Mouse (Mus musculus) heart, embryonic 14.5 days (tissue): ENCODE data around the gene Sumo1. TPM values are rescaled to one million over a fixed set of nuclear protein-coding genes. Genes with fewer than 3 reads are reported as not detected.

Experiments used
- ATAC-seq: fragments of 200-750 bp; cut with Nextera tagmentation; 2 replicates; pipeline ENCODE4 v1.8.0; 2017; ENCODE audit warnings: low read depth, moderate TSS enrichment; ENCODE audit not compliant: insufficient number of reproducible peaks, insufficient read depth, low FRiP score
- H3K27ac ChIP-seq, 2 experiments: fragments of 200-500 bp in 1 of 2; fragments of 300-500 bp in 1 of 2; sonication (generic) in 1 of 2; replicated peaks in 1 of 2; 2 replicates each; pipeline ENCODE4 v1.5.1; 2012 to 2014; ENCODE audit warnings: low read depth in 2 of 2, low read length in 2 of 2, control low read depth in 1 of 2, mild to moderate bottlenecking in 1 of 2, mixed read lengths in 1 of 2; ENCODE audit not compliant: control insufficient read depth in 1 of 2, insufficient read depth in 1 of 2
- H3K27me3 ChIP-seq: fragments of 300-500 bp; sonication (generic); 2 replicates; pipeline ENCODE4 v1.6.1; 2014; ENCODE audit warnings: mild to moderate bottlenecking, low read length, control low read depth; ENCODE audit not compliant: control insufficient read depth, insufficient read depth
- H3K36me3 ChIP-seq: fragments of 300-500 bp; sonication (generic); 2 replicates; pipeline ENCODE4 v1.6.1; 2014; ENCODE audit warnings: mild to moderate bottlenecking, control low read depth, low read length, mixed read lengths; ENCODE audit not compliant: control insufficient read depth, insufficient read depth
- H3K4me1 ChIP-seq, 2 experiments: fragments of 200-500 bp in 1 of 2; fragments of 300-500 bp in 1 of 2; sonication (generic) in 1 of 2; 2 replicates each; pipeline ENCODE4 v1.6.1; 2012 to 2014; ENCODE audit warnings: low read length in 2 of 2, control low read depth in 1 of 2, mixed read lengths in 1 of 2; ENCODE audit not compliant: control insufficient read depth in 2 of 2, insufficient read depth in 2 of 2
- H3K4me2 ChIP-seq: fragments of 300-500 bp; sonication (generic); 2 replicates; pipeline ENCODE4 v1.6.1; 2014; ENCODE audit warnings: mild to moderate bottlenecking, low read length
- H3K4me3 ChIP-seq, 2 experiments: fragments of 200-500 bp in 1 of 2; fragments of 300-500 bp in 1 of 2; sonication (generic) in 1 of 2; 2 replicates each; pipeline ENCODE4 v1.5.1; 2012 to 2014; ENCODE audit warnings: low read length in 2 of 2, mild to moderate bottlenecking in 2 of 2, control low read depth in 1 of 2, low read depth in 1 of 2, moderate library complexity in 1 of 2; ENCODE audit not compliant: control insufficient read depth in 1 of 2, insufficient read depth in 1 of 2
- H3K9ac ChIP-seq: fragments of 300-500 bp; sonication (generic); 2 replicates; pipeline ENCODE4 v1.6.1; 2014; ENCODE audit warnings: mild to moderate bottlenecking, low read length
- H3K9me3 ChIP-seq: fragments of 300-500 bp; sonication (generic); 2 replicates; pipeline ENCODE4 v1.6.1; 2016; ENCODE audit warnings: low read length, control low read depth; ENCODE audit not compliant: control insufficient read depth
- WGBS: fragments of 180-500 bp; shearing (Covaris S2); extraction: QIAGEN DNeasy Blood & Tissue Kit; methylation state at CpG from one replicate; pipeline ENCODE4 v1.1.7; 2014; 5-methylcytosine and 5-hydroxymethylcytosine counted together
- polyA plus RNA-seq: library from polyadenylated mRNA; unstranded; fragments of >200 nt; fragmentation: Nextera tagmentation; extraction: Ambion mirVana; gene quantifications from 2 replicates; pipeline ENCODE4 v1.2.1, GENCODE M21; 2014

The Sumo1 gene
- polyA plus RNA-seq, 1 experiment from 2014 or later = 246 TPM

DNA sequence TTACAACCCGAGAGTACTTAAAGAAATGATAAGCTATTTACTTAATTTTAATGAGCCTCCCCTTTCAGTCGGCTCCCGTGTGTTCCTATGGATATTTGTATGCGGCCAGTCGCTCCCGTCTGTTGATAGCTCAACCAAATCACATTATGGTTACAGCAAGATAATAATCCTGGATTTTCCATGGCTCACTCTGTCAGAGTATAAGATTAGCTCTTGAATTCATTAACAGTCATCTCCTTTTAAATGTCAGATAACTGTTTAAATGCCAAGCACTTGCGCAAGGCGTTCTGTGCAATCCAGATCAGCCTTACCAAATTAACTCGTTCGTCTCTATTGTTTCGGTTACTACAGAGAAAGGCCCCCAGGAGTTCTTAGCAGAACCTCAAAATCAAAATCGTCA, 77.8 kb downstream of the Sumo1 start:
- Histone ChIP-seq H3K4me3 (no peak overlapping the region), H3K9me3 (no peaks in the 10 kb centered on the region), H3K36me3 (no peaks in the 10 kb centered on the region), H3K9ac (no peak overlapping the region), H3K4me1 (peaks cover 2 to 11% of the 10 kb centered on the region in 2 experiments; a peak in 3 of 4 replicates), H3K27me3 (peaks cover 52% of the 10 kb centered on the region), H3K27ac (no peak overlapping the region), H3K4me2 (peak overlapping the region; percentile 52)
- WGBS = 22% methylated on average over 12 of the region's 12 CpGs
- ATAC-seq = no peak

- 0 out of 2 replicates have a peak overlapping the region, but pooled peaks have one; percentile 5 for H3K9ac ChIP-seq
- peaks cover 50% of the 10 kb centered on the region for H3K27me3 ChIP-seq
- no peak for ATAC-seq
- H3K9me3 ChIP-seq = no peaks in the 10 kb centered on the region
- no peak overlapping the region for H3K4me3 ChIP-seq
- H3K27ac ChIP-seq = no peak overlapping the region
- H3K36me3 ChIP-seq = no peaks in the 10 kb centered on the region
- H3K4me1 ChIP-seq = peaks cover 2 to 11% of the 10 kb centered on the region in 2 experiments; a peak in 3 of 4 replicates
- peak overlapping the region; percentile 52 for H3K4me2 ChIP-seq
- 9% methylated on average over 10 of the region's 10 CpGs for WGBS
Observed at GRCm38 (mm10) chr1:59592359-59592758, 78.3 kb downstream of the Sumo1 start.

GRCm38 (mm10) chr1:59589271-59589670, 81.4 kb downstream of the Sumo1 start:
- WGBS = 78% methylated on average over 1 of the region's 1 CpGs
- Histone ChIP-seq H3K27ac (no peak overlapping the region), H3K4me1 (peaks cover 2 to 11% of the 10 kb centered on the region in 2 experiments; a peak in 3 of 4 replicates), H3K4me3 (no peak overlapping the region), H3K9ac (no peak overlapping the region), H3K9me3 (no peaks in the 10 kb centered on the region), H3K4me2 (no peak overlapping the region), H3K36me3 (no peaks in the 10 kb centered on the region), H3K27me3 (peaks cover 42% of the 10 kb centered on the region)
- ATAC-seq = no peak

DNA sequence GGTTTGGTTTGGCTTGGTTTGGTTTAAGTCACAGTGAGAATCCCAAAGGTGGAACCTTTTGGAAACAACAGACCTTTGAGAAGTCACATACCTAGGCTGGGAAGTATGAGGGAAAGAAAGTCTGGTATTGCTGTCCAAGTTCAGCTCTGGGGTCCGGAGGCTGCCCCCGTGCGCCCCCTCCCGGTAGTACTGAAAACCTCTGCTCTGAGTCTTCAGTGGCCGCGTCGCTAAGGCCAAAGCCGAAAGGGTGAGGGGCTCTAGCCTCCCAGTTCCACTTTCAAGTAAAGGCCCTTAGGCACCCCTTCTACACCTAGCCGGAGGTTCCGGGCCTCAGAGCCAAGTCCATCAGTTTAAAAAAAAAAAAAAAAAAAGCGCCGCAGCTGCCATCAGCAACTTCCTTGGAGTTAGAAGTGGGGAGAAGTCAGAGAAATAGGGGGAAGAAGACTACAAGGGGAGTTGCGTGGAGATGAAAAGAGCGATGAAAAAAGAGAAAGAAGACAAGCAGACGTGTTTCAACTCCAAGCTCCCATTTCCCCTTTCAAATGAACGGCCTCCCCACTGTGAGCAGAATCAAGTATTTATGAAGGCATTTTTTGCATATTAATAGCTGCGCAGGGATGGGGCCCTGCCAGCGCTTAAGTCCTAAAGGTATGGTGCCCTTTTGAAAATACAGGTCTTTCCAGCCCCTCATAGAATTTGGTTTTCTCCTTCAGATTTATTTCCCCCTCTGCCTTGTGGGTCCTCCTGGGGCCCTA, 85.8 kb downstream of the Sumo1 start:
- Histone ChIP-seq H3K36me3 (no peaks in the 10 kb centered on the region), H3K27me3 (peaks cover 20% of the 10 kb centered on the region), H3K4me2 (peak overlapping the region; percentile 51), H3K27ac (no peak overlapping the region), H3K9ac (no peak overlapping the region), H3K4me3 (0 out of 4 replicates have a peak overlapping the region, but pooled peaks of 1 of the 2 experiments have one; percentile 6), H3K9me3 (no peaks in the 10 kb centered on the region), H3K4me1 (peaks cover 5 to 8% of the 10 kb centered on the region in 2 experiments; a peak in 3 of 4 replicates)
- no peak for ATAC-seq
- WGBS = 14% methylated on average over 17 of the region's 18 CpGs

- H3K27ac ChIP-seq = no peak overlapping the region
- H3K4me3 ChIP-seq = no peak overlapping the region
- ATAC-seq = no peak
- H3K9ac ChIP-seq = no peak overlapping the region
- H3K4me1 ChIP-seq = peaks cover 12 to 15% of the 10 kb centered on the region in 2 experiments
- H3K9me3 ChIP-seq = no peaks in the 10 kb centered on the region
- peaks cover 11% of the 10 kb centered on the region for H3K27me3 ChIP-seq
- H3K36me3 ChIP-seq = no peaks in the 10 kb centered on the region
- no peak overlapping the region for H3K4me2 ChIP-seq
- WGBS = 84% methylated on average over 3 of the region's 3 CpGs
Observed at GRCm38 (mm10) chr1:59580880-59581279, 89.8 kb downstream of the Sumo1 start.

DNA sequence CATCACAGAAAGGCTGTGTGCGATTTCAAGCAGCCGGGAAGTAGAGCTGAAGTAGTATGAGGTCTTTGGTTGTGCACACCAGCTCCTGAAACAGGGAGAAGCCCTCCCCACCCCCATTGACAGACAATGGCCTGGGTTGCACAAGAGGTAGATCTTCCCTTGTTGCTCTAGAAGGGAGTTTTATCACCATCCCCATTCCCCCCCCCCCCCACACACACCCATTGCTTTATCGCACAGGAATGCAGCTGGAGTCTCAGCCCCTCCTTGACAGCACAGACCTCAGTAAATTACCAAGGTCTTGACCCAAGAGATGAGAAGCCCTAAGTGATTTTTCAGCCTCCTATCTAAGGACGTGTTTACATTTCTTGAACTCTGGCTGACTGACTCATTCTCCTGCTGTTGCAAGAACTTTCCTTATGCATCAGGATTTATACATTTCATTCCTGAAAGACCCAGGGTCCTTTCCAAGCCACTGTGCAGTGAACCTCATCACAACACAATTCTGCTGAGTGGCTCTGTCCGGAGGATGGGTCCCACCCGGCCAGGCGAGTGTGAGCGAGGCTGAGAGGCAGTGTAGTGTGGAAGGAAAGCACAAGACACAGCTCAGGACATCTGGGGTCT, 90.4 kb downstream of the Sumo1 start:
- H3K4me1 ChIP-seq = peaks cover 12 to 15% of the 10 kb centered on the region in 2 experiments
- no peak overlapping the region for H3K27ac ChIP-seq
- H3K4me2 ChIP-seq = peak overlapping the region; percentile 28
- 17% methylated on average over 8 of the region's 8 CpGs for WGBS
- H3K4me3 ChIP-seq = no peak overlapping the region
- no peak for ATAC-seq
- H3K36me3 ChIP-seq = no peaks in the 10 kb centered on the region
- H3K9ac ChIP-seq = no peak overlapping the region
- H3K27me3 ChIP-seq = peaks cover 10% of the 10 kb centered on the region
- no peaks in the 10 kb centered on the region for H3K9me3 ChIP-seq

DNA sequence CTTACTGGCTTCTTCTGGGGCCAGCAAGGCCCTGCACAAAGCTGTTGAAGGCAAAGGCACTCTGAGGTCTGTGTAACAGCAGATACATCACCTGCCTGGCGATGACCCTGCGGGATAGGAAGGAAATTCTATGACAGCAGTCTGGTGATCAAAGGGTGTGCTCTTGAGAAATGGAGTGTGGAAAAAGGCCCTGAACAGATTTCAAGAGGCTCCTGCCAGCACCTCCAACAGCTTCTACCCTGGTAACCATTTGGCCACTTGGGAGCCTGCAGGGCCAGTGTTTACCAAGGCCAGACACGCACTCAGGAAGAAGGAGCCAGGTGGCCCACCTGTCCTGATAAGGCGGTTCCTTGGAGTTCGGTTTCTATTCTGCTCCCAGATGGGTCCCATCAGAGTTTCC, 91.3 kb downstream of the Sumo1 start:
- H3K9ac ChIP-seq = no peak overlapping the region
- H3K27ac ChIP-seq = no peak overlapping the region
- no peak for ATAC-seq
- H3K9me3 ChIP-seq = no peaks in the 10 kb centered on the region
- H3K4me1 ChIP-seq = peaks cover 12 to 15% of the 10 kb centered on the region in 2 experiments
- WGBS = 22% methylated on average over 5 of the region's 5 CpGs
- H3K36me3 ChIP-seq = no peaks in the 10 kb centered on the region
- no peak overlapping the region for H3K4me3 ChIP-seq
- no peak overlapping the region for H3K4me2 ChIP-seq
- H3K27me3 ChIP-seq = peaks cover 7% of the 10 kb centered on the region
